Mouse (Mus musculus): ENCODE data around the gene Olfr1368. TPM values are rescaled to one million over a fixed set of nuclear protein-coding genes. Genes with fewer than 3 reads are reported as not detected.
A peak's percentile ranks its signal among the peaks of the same experiment; 100 is the strongest.
"Not testable (repeated sequence)": the region's sequence is repeated elsewhere in the genome, so short reads cannot be mapped to it uniquely, and the experiment has no call there.

The Olfr1368 gene
- total RNA-seq, 2 experiments from 2014 or later, result not detected

DNA sequence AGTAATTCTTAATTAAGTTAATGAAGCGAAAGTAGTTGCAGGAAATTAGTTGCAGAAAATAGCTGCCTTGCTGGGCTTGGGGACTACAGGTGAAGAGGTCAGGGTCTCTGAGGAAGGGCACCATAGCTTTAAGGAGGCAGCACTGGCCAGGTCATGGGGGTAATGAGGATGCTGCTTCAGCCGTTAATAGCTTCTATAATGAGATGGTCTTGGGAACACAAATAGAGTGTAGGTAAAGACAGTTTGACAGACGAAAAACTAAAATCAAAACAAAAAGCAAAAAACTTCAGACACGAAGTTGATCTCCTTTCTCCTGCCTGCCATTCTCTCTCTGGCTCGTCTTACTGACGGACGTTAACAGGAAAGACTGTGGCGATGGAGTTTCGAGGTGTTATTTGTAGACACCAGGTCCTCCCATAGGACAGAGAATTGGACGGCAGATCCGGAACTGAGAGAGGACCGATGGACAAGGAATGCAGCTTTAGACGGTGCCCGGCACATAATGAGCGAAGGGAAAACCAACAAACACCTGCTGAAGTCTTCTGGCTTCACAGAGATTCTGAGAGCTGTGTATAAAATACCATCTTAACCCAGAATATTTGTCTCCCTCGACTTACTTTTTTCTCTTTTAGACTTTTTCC lies 22.8 kb upstream of the Olfr1368 start:
- ATAC-seq (replicated peaks; ENCODE audit: low FRiP score, poor library complexity, severe bottlenecking), result peak; percentile 51

- no peak for ATAC-seq (replicated peaks; ENCODE audit: low FRiP score, poor library complexity, severe bottlenecking)
Measured at GRCm38 (mm10) chr13:21167910-21168300, 22.2 kb upstream of the Olfr1368 start.

GRCm38 (mm10) chr13:21166936-21167909 lies 21.6 kb upstream of the Olfr1368 start:
- peak; percentile 42 for ATAC-seq (replicated peaks; ENCODE audit: low FRiP score, poor library complexity, severe bottlenecking)

GRCm38 (mm10) chr13:21162591-21162990 lies 16.9 kb upstream of the Olfr1368 start:
- ATAC-seq (replicated peaks; ENCODE audit: low FRiP score, poor library complexity, severe bottlenecking), result no peak

DNA sequence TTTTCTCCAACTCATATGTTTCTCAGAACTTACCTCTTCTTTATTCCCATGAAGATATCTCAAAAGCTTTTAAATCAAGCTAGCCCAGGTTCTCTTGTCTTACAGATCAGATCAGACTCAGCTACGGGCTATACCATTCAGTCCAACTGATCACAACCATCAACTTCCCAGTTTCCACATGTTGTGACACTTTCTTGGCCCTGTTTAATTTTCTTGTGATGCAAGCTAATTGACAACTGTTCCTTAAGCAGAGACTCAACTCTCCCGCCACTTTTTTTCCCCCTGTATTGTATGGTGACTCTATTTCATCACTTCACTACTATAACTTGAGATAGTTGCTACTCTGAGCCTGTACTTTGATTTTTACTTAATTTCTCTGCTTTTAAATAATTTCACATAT lies 15.9 kb upstream of the Olfr1368 start:
- no peak for ATAC-seq (replicated peaks; ENCODE audit: low FRiP score, poor library complexity, severe bottlenecking)

- ATAC-seq (replicated peaks; ENCODE audit: low FRiP score, poor library complexity, severe bottlenecking), result peak; percentile 83
Measured at GRCm38 (mm10) chr13:21160657-21161590, 15.3 kb upstream of the Olfr1368 start.

- no peak for ATAC-seq (replicated peaks; ENCODE audit: low FRiP score, poor library complexity, severe bottlenecking)
Measured at GRCm38 (mm10) chr13:21160041-21160511, 14.4 kb upstream of the Olfr1368 start.

DNA sequence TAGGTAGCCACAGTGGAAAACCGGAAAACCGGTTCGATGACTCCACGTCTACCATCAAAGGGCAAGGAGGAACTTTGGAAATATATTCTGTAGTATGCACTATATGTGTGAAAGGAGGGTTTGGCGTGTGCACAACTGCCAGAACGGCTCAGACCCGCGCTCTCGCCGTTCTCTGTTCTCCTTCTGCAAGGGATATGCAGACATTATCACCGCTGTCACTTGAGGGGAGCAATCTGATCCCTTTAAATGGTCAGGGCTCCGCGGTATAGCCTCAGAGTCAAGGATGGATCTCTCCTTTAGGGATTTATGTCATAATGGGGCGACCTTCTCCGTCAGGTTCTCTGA lies 13.8 kb upstream of the Olfr1368 start:
- no peak for ATAC-seq (replicated peaks; ENCODE audit: low FRiP score, poor library complexity, severe bottlenecking)

- ATAC-seq (replicated peaks; ENCODE audit: low FRiP score, poor library complexity, severe bottlenecking), result peak; percentile 46; the same call in 1 of the 2 replicates
Measured at GRCm38 (mm10) chr13:21158785-21159474, 13.3 kb upstream of the Olfr1368 start.

DNA sequence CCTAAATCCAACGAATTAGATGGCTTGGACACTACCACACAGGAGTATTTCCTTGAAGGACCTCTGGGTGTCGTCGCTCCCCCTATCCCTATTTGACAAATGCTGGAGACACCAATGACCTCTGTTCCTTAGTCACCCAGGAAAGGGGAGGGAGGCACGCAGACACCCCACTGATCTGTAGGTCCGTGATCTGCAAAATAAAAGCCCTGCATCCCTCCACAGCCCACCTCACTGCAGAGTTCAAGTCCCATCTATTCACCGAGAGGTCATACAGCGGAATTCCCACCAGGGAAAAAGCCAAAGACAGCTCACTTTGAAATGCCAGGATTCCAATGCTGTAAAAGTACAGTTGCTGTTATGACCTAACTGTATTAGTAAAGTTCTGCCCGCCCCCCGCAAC lies 12.4 kb upstream of the Olfr1368 start:
- no peak for ATAC-seq (replicated peaks; ENCODE audit: low FRiP score, poor library complexity, severe bottlenecking)

DNA sequence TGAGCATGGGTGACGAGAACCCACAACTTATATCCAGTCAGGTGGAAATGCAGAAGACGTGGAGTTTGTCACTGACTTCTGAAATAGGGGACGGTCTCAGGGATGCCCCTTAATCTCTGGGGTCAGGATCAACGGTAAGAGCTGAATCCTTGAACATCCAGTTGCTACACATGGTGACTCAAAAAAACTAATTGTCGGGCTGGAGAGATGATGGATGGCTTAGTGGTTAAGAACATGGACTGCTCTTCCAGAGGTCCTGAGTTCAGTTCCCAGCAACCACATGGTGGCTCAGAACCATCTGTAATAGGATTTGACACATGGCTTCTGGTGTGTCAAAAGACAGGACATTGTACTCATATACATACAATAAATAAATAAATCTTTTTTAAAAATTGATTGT lies 10.2 kb upstream of the Olfr1368 start:
- no peak for ATAC-seq (replicated peaks; ENCODE audit: low FRiP score, poor library complexity, severe bottlenecking)

DNA sequence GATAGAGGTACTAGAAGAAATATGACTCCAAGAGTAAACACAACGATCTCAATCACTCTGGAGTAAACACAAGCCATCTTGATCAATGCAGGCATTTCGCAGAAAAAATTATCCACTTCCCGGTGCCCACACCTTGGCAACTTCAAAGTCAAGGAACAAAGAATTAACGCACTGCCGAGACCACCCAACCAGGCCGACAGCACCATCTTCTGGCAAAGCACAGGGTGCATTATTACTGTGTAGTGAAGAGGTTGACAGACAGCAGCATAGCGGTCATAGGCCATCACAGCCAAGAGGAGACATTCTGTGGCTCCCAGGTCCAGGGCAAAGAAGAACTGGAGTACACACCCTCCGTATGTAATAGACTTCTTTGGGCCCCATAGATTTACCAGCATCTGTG lies 3.2 kb downstream of the Olfr1368 start:
- ATAC-seq (replicated peaks; ENCODE audit: low FRiP score, poor library complexity, severe bottlenecking), result no peak

GRCm38 (mm10) chr13:21129339-21129738 lies 16.3 kb downstream of the Olfr1368 start, which contains the start of gene Olfr263:
Gene Olfr263 (plus strand): TSS chr13:21129639.
- ATAC-seq (replicated peaks; ENCODE audit: low FRiP score, poor library complexity, severe bottlenecking), result not testable (repeated sequence)

- no peak for ATAC-seq (replicated peaks; ENCODE audit: low FRiP score, poor library complexity, severe bottlenecking)
Measured at GRCm38 (mm10) chr13:21114121-21114520, 31.5 kb downstream of the Olfr1368 start.

DNA sequence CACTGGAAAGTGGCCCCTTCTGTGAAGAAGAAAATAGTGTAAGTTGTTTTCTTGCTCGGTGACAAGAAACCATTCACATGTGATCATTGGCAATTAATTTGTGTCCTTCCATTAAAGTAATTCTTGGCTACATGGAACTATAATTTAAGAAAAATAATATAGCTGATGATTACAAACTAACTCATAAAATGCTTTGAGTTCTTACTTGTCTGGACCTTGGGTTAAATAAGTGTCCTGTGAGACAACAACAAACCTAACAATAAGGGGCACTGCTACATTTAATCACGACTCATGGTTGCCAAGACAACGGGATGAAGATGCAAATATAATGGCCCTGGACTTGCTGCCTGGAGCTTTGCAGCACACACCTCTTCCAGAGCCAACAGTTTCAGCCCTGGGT lies 34.5 kb downstream of the Olfr1368 start, which contains the start of gene Olfr1369-ps1:
Gene Olfr1369-ps1 (plus strand): TSS at position 301 of the 400 bp plus-strand sequence.
- ATAC-seq (replicated peaks; ENCODE audit: low FRiP score, poor library complexity, severe bottlenecking), result not testable (repeated sequence)

GRCm38 (mm10) chr13:21110441-21110840 lies 35.2 kb downstream of the Olfr1368 start:
- ATAC-seq (replicated peaks; ENCODE audit: low FRiP score, poor library complexity, severe bottlenecking), result no peak

GRCm38 (mm10) chr13:21109759-21110158 lies 35.9 kb downstream of the Olfr1368 start:
- ATAC-seq (replicated peaks; ENCODE audit: low FRiP score, poor library complexity, severe bottlenecking), result no peak
